Mouse (Mus musculus): ENCODE data around the gene Gm3233.
"Not testable (repeated sequence)": the region's sequence is repeated elsewhere in the genome, so short reads cannot be mapped to it uniquely, and the experiment has no call there.

The Gm3233 gene

DNA sequence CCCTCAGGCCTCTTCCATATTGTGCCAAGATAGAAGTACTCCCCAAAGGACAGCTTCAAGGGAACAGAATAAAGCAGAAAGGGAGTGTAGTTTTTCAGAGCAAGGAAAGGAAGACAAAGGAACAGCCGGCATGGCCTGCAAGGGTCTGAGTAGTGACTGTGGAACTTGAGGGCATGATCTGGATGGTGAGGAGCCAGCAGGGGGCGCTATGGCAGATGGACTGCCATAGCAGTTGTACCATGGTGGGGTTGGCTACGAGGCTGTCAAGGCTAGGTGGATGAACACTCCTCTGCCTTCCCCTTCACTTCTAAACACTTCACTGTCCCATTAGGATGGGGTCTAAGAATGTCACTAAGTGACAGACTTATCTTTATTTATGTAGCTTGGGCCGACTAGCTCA is 30.2 kb downstream of the Gm3233 start:
- DNase-seq (ENCODE audit: low read depth, low spot score), result no peak

DNA sequence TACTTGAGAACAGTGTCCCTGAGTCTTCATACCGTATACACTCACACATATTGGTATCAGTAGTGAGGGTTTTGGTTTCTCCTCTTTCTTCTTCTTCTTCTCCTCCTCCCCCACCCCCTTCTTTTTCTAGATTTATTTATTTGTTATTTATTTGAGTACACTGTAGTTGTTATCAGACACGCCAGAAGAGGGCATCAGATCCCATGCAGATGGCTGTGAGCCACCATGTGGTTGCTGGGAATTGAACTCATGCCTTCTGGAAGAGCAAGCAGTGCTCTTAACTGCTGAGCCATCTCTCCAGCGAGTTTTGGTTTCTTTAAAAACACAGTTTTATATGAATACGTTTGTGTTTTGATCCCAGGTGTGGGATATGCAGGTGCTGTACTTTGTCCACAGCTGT is 31.2 kb downstream of the Gm3233 start:
- no peak for DNase-seq (ENCODE audit: low read depth, low spot score)

DNA sequence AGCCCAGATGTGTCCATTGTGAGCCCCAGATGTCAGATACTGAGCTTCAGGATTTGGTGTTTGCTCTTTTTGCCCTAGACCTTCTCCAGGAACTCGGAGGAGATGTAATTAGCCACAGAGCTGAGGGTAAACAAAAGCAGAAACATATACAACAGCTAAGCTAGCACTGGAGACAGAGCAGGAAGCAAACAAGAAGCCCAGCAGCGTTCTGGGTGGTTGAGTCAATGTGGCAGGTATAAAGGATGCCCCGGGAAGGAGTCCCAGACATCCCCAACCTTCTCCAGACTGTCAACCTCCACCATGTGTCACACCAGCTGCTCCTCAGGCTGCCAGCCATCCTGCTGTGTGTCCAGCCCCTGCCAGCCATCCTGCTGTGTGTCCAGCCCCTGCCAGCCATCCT is 33.3 kb downstream of the Gm3233 start, which contains the start of gene Gm10100:
TSS of gene Gm10100 (plus strand) at position 301 of the 400 bp plus-strand sequence.
- no peak for DNase-seq (ENCODE audit: low read depth, low spot score)

DNA sequence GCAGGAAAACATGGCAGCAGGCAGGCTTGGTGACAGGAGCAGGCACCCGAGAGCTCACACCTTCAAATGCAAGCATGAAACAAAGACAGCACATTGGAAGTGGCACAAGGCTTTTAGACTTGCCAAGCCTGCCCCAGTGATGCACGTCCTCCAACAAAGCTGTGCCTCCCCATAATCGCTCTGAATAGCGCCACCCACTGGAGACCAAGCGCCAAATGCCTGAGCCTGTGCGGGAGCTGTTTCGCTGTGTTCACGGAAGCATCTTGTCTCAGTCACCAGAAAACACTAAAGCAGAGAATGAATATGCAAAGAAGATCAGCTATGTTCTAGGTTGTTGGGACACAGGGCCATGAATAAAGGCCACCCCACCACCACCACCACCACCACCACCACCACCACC is 34.6 kb downstream of the Gm3233 start:
- DNase-seq (ENCODE audit: low read depth, low spot score), result no peak

DNA sequence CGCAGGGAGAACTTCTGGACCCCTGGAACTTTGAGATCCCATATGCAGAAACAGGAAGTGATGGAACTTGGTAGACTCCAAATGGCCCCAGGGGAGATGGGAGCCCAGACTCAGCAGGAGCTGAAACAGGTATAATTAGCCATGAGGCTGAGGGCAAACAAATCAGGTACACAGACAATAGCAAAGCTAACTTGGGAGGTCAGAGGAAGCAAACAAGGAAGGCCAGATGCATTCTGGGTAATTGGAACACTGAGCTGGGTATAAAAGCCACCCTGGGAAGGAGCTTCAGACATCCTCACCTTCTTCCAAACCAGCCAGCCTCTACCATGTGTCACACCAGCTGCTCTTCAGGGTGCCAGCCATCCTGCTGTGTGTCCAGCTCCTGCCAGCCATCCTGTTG is 39.2 kb downstream of the Gm3233 start, which contains the start of gene Krtap12-1:
TSS of gene Krtap12-1 (plus strand) at position 301 of the 400 bp plus-strand sequence.
- not testable (repeated sequence) for DNase-seq (ENCODE audit: low read depth, low spot score)

DNA sequence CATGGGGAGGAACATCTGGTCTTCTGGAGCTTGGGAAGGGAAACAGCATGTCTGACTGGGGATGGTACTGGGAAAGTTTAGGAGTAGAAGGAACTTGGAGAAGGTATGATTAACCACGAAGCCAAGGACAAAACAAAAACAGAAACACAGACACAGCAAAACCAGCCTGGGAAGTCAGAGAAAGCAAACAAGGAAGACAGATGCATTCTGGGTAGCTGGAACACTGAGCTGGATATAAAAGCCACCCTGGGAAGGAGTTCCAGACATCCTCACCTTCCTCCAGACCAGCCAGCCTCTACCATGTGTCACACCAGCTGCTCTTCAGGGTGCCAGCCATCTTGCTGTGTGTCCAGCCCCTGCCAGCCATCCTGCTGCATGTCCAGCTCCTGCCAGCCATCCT is 44.0 kb downstream of the Gm3233 start, which contains the start of gene Gm10142:
TSS of gene Gm10142 (plus strand) at position 301 of the 400 bp plus-strand sequence.
- no peak for DNase-seq (ENCODE audit: low read depth, low spot score)

DNA sequence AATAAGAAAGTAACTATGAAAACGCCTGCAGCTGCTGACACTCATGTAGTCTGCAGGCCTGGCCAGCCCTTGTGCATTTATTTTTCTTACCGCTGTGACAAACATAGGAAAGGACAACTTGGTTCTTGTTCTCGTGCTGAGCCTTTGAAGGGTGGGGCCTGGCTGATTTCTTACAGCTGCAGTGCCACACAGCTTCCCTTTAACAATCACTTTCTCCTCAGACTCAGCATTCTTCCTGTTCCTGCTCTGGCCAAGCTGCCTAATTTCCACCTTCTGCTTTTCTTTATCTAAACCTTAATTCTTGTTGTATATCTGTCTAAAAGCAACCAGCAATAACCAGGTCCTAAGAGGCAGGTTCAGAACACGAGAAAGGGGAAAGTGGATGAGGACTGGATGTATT is 45.7 kb downstream of the Gm3233 start:
- DNase-seq (ENCODE audit: low read depth, low spot score), result no peak

DNA sequence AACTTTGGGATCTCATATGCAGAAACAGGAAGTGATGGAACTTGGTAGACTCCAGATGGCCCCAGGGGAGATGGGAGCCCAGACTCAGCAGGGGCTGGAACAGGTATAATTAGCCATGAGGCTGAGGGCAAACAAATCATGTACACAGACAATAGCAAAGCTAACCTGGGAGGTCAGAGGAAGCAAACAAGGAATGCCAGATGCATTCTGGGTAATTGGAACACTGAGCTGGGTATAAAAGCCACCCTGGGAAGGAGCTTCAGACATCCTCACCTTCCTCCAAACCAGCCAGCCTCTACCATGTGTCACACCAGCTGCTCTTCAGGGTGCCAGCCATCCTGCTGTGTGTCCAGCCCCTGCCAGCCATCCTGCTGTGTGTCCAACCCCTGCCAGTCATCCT is 48.3 kb downstream of the Gm3233 start, which contains the start of gene Gm10024:
TSS of gene Gm10024 (plus strand) at position 301 of the 400 bp plus-strand sequence.
- DNase-seq (ENCODE audit: low read depth, low spot score), result not testable (repeated sequence)

DNA sequence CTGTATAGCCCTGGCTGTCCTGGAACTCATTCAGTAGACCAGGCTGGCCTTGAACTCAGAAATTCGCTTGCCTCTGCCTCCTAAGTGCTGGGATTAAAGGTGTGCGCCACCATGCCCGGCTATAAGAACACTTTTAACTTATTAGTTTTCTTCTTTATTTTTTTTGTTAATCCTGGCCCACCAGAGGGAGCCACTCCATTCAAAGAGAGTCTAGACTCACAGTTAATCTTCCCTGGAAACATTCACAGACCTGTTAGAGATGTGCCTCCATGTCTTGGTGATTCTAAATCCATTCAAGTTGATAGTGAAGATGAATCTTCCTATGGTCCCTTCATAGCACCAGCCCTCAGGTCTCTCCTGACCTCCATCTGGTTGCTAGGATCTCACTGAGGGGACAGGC is 49.7 kb downstream of the Gm3233 start:
- no peak for DNase-seq (ENCODE audit: low read depth, low spot score)

All from retina, postnatal 7 days (tissue).